Mouse (Mus musculus) G1E (cell line): ENCODE measurements at regions not wholly inside any gene's neighbourhood (a gene's known extent, or its start where the extent isn't known, plus 50 kb on each side); places are given as distances from the start of the nearest gene placed in this dataset.

ENCODE experiments used
- CTCF ChIP-seq: IDR thresholded peaks from 2 replicates; pipeline ENCODE4 v1.5.1; 2012; ENCODE audit warnings: low read depth, low read length, inconsistent platforms, mixed read lengths
- GATA2 ChIP-seq: IDR thresholded peaks from 2 replicates; pipeline ENCODE4 v1.6.1; 2012; ENCODE audit warnings: low read depth, low read length, inconsistent platforms, borderline replicate concordance

DNA sequence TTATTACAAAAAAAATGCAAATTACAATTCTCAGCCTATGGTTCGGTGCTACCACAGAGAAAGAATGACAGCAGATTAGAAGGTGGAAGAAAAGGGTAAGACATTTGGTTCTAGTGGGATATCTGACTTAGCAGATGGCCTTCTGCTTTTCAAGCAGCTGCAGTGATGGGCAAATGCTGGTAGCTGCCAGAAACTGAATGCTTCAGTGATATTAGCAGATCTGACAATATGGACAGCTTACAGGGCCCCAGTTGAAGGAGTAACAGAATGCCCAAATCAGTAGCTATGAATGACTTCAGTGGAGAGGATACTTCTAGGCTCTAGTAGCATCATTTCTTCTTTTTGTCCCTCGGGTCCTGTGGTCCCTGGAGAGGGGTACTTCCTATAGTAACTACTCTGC lies 143.9 kb upstream of the Rps6ka3 start:
- TF ChIP-seq GATA2 (no peak), CTCF (no peak)
